Mouse (Mus musculus): Measurements from ENCODE around the gene Ly6c1. TPM values are rescaled to one million over a fixed set of nuclear protein-coding genes. Genes with fewer than 3 reads are reported as not detected.
"Not testable (repeated sequence)": the region's sequence is repeated elsewhere in the genome, so short reads cannot be mapped to it uniquely, and the experiment has no call there.

The Ly6c1 gene
- polyA plus RNA-seq (2016; fragmentation: Nextera tagmentation; extraction: Ambion mirVana): 0.62 and 0.74 TPM in 2 replicates

DNA sequence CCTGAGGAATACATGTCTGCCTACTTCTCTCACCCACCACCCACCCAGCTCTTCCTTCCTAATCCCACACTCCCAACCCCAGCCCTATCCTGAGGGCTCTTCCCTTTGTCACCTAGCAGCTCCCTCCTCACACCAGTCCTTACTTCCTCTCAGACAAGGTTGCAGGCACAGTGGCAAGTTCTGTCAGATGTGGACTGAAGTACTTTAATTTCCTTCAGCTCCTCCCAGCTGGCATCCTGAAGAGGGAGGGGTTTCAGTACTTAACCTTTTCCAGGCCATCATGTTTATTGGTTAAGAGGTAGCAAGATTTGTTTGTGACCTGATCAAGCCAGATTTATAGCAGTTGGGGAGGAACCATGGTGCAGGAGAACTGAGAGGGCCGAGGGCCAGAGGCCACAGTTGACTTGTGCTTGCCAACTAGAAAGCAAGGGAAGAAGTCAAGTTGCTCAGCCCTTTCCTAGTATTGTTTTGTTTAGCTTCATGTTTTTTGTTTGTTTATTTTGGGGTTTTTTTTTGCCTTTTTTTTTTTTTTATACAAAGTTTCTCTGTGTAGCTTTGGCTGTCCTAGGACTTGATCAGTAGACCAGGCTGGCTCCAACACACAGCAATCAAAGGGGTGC, at the start of gene Ly6c1:
Gene Ly6c1, minus strand, starts transcription at position 189 of the 620 bp plus-strand sequence.
- not testable (repeated sequence) for H3K27me3 ChIP-seq (ENCODE audit: poor library complexity, severe bottlenecking); H3K27ac ChIP-seq; H3K9me3 ChIP-seq; DNase-seq (ENCODE audit: extremely low spot score, low spot score); H3K36me3 ChIP-seq (replicated peaks); H3K4me1 ChIP-seq; H3K4me3 ChIP-seq
- WGBS: 91% methylated on average over 1 of the region's 1 CpGs

DNA sequence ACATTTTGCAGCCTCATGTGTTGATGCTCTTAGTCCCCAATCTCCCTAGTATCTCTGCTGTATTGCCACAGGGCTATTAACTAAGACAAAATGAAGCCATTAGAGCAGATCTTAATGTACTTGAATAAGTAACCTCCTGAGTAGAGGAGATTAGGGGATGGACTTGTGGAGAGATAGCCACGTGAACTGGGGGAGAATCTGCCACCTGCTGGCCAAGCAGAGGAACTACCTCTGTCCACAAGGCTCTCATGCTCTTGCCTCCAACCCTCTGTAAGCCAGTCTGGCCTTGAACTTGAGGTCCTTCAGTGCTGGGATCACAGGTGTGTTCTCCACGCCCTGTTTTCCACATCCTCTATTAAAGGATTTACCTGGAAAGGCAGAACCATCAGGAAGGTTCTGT, 39.4 kb upstream of the Ly6c1 start:
- H3K36me3 ChIP-seq (replicated peaks); DNase-seq (ENCODE audit: extremely low spot score, low spot score); H3K27ac ChIP-seq; H3K4me3 ChIP-seq; H3K27me3 ChIP-seq (ENCODE audit: poor library complexity, severe bottlenecking); H3K4me1 ChIP-seq; H3K9me3 ChIP-seq: not testable (repeated sequence)
- WGBS: 18% methylated on average over 2 of the region's 2 CpGs

DNA sequence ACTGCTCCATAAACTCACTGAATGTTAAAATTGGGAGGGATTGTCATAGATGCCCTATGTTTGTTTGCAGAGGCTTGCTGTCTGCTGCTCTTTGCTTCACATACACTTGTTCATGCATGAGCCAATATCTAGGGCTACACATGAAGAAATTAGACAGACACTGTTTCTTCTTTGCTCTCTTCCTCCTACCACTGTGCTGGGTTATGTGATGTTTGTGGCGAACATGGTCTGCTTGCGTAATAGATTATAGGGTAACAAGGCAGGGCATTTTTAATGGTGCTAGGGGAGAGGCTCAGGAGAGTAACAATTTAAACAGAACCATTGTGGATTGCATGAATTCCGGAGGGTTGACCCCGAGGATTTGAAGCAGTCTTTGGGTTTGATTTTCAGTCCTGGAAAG, 21.3 kb upstream of the Ly6c1 start:
- no peaks in the 10 kb centered on the region for H3K4me1 ChIP-seq
- no peak overlapping the region for H3K4me3 ChIP-seq
- no peaks in the 10 kb centered on the region for H3K36me3 ChIP-seq (replicated peaks)
- no peaks in the 10 kb centered on the region for H3K27me3 ChIP-seq (ENCODE audit: poor library complexity, severe bottlenecking)
- H3K9me3 ChIP-seq: no peaks in the 10 kb centered on the region
- no peak overlapping the region for H3K27ac ChIP-seq
- no peak for DNase-seq (ENCODE audit: extremely low spot score, low spot score)
- WGBS: 92% methylated on average over 4 of the region's 4 CpGs

DNA sequence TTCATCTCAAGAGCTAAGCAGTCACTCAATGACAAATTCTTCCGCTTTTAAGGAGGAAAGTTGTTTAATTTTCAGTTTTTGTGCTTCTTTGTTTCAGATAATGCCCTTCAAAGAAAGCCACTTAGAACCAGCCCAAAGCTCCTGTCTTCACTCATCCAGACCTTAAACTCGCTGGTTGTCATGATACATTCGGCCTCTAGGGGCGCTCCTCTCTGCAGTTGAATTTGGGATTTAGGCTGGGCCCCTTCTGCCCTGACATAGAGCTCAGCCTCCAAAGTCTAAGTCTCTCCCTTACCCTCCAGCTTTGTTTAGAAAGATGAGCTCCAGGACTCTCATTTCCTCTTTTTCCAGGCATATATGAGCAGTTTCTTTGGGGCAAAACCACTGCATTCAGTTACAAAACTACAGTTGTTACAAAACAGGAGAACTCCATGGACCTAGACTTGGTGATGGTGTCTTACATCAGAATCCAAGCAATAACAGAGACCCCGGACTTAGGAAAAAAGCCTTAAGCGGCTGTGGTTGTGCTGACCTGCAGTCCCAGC, 13.5 kb upstream of the Ly6c1 start:
- DNase-seq (ENCODE audit: extremely low spot score, low spot score): peak; percentile 44
- H3K4me3 ChIP-seq; H3K27ac ChIP-seq; H3K36me3 ChIP-seq (replicated peaks); H3K4me1 ChIP-seq; H3K9me3 ChIP-seq; H3K27me3 ChIP-seq (ENCODE audit: poor library complexity, severe bottlenecking): not testable (repeated sequence)
- 31% methylated on average over 6 of the region's 6 CpGs for WGBS

DNA sequence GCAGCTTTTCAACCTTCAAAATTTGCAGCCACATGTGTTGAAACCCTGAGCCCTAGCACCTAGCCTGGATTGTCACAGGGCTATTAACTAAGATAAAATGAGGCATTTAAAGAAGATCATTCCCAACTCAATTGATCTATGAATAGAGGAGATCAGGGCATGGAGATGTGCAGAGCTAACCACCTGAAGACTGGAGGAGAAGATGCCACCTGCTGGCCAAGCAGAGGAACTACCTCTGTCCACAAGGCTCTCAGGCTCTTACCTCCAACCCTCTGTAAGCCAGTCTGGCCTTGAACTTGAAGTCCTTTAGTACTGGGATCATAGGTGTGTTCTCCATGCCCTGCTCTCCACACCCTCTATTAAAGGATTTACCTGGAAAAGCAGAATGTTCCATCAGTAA, 11.9 kb upstream of the Ly6c1 start:
- DNase-seq (ENCODE audit: extremely low spot score, low spot score): no peak
- Histone ChIP-seq H3K27ac (no peak overlapping the region), H3K36me3 (replicated peaks) (no peaks in the 10 kb centered on the region), H3K9me3 (no peaks in the 10 kb centered on the region), H3K4me1 (no peaks in the 10 kb centered on the region), H3K4me3 (no peak overlapping the region), H3K27me3 (ENCODE audit: poor library complexity, severe bottlenecking) (no peaks in the 10 kb centered on the region)

DNA sequence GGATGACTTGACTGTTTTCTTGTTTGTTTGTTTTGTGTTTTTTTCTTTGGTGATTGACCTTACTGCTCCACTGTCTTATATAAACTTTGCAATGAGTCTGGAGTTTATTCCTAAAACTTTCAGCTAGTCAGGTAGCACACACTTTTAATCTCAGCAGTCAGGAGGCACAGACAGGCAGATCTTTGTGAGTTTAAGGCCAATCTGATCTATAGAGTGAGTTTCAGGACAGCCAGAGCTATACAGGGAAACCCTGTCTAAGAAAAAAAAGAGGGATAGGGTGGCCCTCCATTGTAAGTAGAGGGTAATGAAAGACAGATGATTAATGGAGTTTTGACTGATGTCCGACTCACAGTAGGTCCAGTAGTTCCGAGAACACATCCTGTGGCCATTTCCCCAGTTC, 7.4 kb upstream of the Ly6c1 start:
- Histone ChIP-seq H3K9me3 (no peaks in the 10 kb centered on the region), H3K4me1 (no peaks in the 10 kb centered on the region), H3K4me3 (no peak overlapping the region), H3K27ac (no peak overlapping the region), H3K36me3 (replicated peaks) (no peaks in the 10 kb centered on the region), H3K27me3 (ENCODE audit: poor library complexity, severe bottlenecking) (no peaks in the 10 kb centered on the region)
- DNase-seq (ENCODE audit: extremely low spot score, low spot score): no peak
- 84% methylated on average over 2 of the region's 2 CpGs for WGBS

DNA sequence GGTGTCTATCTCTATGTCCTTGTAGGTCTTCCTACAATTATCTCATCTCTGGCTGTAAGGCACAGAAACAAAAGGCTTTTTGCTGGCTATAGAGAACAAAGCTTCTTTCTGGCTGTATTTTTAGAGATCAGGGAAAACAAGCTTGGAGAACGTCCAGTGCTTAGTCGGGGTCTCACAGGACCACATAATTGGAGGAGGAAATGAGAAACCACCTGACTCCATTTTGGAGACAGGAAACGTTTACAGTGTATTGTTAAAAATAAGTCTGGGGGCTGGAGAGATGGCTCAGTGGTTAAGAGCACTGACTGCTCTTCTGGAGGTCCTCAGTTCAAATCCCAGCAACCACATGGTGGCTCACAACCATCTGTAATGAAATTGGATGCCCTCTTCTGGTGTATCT, 6.8 kb upstream of the Ly6c1 start:
- DNase-seq (ENCODE audit: extremely low spot score, low spot score); H3K9me3 ChIP-seq; H3K36me3 ChIP-seq (replicated peaks); H3K27me3 ChIP-seq (ENCODE audit: poor library complexity, severe bottlenecking); H3K27ac ChIP-seq; H3K4me3 ChIP-seq; H3K4me1 ChIP-seq: not testable (repeated sequence)
- WGBS: 54% methylated on average over 3 of the region's 3 CpGs

DNA sequence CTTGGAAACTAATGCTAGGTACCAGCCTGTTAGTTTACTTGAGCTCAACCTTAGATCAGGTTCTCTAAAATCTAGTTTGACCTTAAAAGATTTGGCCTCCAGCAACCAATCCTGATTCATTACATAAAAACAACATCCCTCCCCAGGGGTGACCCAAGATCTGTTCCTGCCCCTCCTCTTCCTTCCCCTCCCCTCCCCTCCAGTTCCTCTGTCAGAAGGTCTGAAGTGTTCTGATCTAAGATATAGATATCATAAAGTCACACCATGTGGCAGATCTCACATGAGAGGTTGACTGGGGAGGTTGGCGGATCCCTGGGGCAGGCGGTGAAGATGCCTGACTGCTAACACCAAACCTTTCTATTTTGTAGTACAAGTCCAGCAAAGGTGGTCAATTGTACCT, 3.8 kb upstream of the Ly6c1 start:
- H3K27ac ChIP-seq; H3K36me3 ChIP-seq (replicated peaks); H3K4me3 ChIP-seq; H3K4me1 ChIP-seq; H3K9me3 ChIP-seq; H3K27me3 ChIP-seq (ENCODE audit: poor library complexity, severe bottlenecking); DNase-seq (ENCODE audit: extremely low spot score, low spot score): not testable (repeated sequence)
- WGBS: 93% methylated on average over 2 of the region's 2 CpGs

DNA sequence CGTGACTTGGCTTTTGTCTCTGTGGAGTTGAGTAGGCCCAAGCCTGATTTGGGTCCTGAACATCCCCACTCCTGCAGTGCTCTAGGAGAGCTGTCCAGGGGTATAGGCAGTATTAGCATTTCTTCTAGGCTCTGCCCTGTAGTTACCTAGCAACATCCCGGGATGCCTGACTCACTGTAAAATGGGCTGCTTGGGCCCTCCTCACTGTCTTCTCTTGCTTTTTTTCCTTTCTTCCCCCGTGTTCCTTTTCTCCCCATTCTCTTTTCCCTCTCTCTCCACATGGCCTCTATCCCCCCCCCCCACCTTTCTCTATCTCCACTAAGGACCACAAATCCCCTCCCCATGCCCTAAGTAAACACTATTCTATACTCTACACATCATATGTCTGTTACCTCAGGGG, 2.5 kb upstream of the Ly6c1 start:
- DNase-seq (ENCODE audit: extremely low spot score, low spot score); H3K4me1 ChIP-seq; H3K36me3 ChIP-seq (replicated peaks); H3K27ac ChIP-seq; H3K9me3 ChIP-seq; H3K27me3 ChIP-seq (ENCODE audit: poor library complexity, severe bottlenecking); H3K4me3 ChIP-seq: not testable (repeated sequence)
- WGBS: 72% methylated on average over 3 of the region's 3 CpGs

DNA sequence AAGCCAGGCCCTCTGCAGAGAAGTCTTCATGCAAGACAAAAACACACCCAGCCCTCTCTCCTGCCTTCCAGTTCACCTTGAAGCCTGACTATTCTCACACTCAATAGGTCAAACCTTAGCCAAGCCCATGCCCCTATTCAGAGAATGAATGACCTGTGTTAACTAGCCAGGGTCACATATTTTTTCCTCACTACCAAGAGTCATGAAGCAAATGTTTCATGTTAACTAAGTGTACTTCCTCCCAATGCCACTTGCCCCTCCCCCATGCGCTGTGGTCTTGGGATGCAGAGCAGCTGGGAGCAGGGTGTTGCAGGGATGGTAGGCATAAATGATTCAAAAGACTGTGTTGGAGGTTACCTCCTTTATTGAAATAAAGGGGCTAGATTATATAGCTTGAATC, 2.0 kb upstream of the Ly6c1 start:
- H3K27ac ChIP-seq; DNase-seq (ENCODE audit: extremely low spot score, low spot score); H3K9me3 ChIP-seq; H3K4me1 ChIP-seq; H3K4me3 ChIP-seq; H3K27me3 ChIP-seq (ENCODE audit: poor library complexity, severe bottlenecking); H3K36me3 ChIP-seq (replicated peaks): not testable (repeated sequence)
- 87% methylated on average over 1 of the region's 1 CpGs for WGBS

DNA sequence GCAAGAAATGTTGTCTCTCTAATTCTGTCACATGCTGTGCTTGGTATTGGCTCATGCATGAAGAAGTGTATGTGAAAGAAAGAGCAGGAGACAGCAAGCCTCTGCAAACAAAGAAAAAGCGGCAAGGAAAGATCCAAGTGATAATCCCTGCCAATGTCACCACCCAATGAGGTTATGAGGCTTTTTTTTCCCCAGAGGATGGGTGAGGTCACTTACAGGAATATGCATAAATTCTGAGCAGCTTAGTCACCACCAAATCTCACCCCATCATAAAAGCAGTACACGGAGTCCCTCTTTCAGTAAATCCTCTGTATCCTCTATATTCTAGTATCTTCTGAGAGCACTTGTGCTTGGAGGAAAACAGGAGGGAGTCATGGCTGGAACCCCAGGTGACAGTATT, 1.2 kb upstream of the Ly6c1 start:
- not testable (repeated sequence) for DNase-seq (ENCODE audit: extremely low spot score, low spot score); H3K36me3 ChIP-seq (replicated peaks); H3K9me3 ChIP-seq; H3K4me3 ChIP-seq; H3K27me3 ChIP-seq (ENCODE audit: poor library complexity, severe bottlenecking); H3K4me1 ChIP-seq; H3K27ac ChIP-seq
- WGBS: 80% methylated on average over 2 of the region's 2 CpGs

DNA sequence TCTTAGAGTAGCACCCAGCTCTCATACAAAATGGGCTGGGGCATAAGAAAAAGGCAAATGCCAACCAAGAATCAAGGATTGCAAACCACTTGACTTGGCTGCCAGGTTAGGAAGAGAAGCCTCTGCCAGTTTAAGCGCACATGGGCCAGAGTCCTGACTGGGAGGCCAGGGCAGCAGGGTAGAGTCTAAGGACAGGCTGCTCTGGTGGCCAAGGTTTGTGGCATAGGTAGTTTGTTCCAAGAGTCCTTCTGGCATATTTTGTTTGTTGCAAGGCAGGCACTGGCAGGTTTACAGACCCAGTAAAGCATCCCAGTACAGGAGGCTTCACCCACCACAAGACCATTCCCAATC, 685 bp downstream of the Ly6c1 start:
- 90% methylated on average over 1 of the region's 1 CpGs for WGBS

DNA sequence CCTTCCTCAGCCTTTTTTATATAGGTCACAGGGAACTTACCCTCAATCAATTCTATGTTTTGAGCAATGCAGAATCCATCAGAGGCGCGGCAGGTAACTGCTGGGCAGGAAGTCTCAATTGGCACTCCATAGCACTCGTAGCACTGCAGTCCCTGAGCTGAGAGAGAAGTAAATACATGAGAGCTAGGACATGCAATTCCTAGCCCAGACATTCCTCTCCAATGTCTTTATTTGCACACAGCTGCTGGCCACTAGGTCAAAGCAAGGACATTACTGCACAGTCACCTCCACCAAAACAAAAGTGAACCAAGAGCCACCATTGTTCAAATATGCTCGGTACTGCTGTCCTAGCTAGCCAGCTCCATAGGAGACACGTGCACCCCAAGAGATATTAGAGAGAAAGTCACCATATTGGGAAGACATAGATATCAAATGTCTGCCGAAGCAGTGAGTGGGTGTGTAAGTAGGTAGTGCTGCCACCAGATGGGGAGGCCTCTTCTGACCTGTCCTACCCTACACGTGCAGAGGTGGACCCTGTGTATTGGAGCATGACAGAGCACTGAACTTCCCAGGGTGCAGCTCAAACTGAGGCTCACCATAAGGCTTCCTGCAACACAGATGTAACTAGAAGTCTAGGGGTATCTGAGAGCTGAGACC, 1.2 kb downstream of the Ly6c1 start:
- H3K9me3 ChIP-seq; H3K4me1 ChIP-seq; H3K36me3 ChIP-seq (replicated peaks); DNase-seq (ENCODE audit: extremely low spot score, low spot score); H3K27me3 ChIP-seq (ENCODE audit: poor library complexity, severe bottlenecking); H3K4me3 ChIP-seq; H3K27ac ChIP-seq: not testable (repeated sequence)
- 88% methylated on average over 7 of the region's 7 CpGs for WGBS

More for the DNA sequence above, 685 bp downstream of the Ly6c1 start:
- H3K27ac ChIP-seq; H3K27me3 ChIP-seq (ENCODE audit: poor library complexity, severe bottlenecking); H3K36me3 ChIP-seq (replicated peaks); H3K4me1 ChIP-seq; H3K9me3 ChIP-seq; H3K4me3 ChIP-seq; DNase-seq (ENCODE audit: extremely low spot score, low spot score): not testable (repeated sequence)

DNA sequence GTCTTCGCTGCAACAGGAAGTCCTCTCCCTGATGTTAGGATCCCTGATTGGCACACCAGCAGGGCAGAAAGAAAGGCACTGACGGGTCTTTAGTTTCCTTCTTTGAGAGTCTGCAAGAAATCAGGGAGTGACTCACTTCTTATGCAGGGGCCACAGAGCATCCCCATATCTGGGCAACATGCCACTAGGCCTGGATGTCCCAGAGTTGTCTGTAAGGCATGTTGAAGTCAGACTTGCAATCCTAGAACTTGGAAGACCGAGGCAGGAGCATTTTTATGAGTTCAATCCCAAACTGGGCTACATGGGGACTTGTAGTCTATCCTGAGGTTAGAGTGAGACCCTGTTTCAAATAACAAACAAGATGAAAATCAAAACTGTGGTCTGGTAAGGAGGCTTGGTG, 3.1 kb downstream of the Ly6c1 start:
- not testable (repeated sequence) for H3K4me3 ChIP-seq; H3K27ac ChIP-seq; H3K4me1 ChIP-seq; H3K27me3 ChIP-seq (ENCODE audit: poor library complexity, severe bottlenecking); DNase-seq (ENCODE audit: extremely low spot score, low spot score); H3K9me3 ChIP-seq; H3K36me3 ChIP-seq (replicated peaks)
- 76% methylated on average over 3 of the region's 3 CpGs for WGBS

All from forebrain, embryonic 10.5 days (tissue).